Mouse (Mus musculus) limb, embryonic 14.5 days (tissue): ENCODE measurements around the gene Fam102b. TPM values are rescaled to one million over a fixed set of nuclear protein-coding genes. Genes with fewer than 3 reads are reported as not detected.
A peak's percentile ranks its signal among the peaks of the same experiment; 100 is the strongest.

ENCODE experiments used
- ATAC-seq: fragments of 200-750 bp; cut with Nextera tagmentation; 2 replicates; pipeline ENCODE4 v1.8.0; 2017; ENCODE audit warnings: low read depth, moderate number of reproducible peaks, moderate TSS enrichment; ENCODE audit not compliant: low FRiP score
- DNase-seq: peaks from one replicate; pipeline ENCODE4 v3.0.0-alpha.2; 2015; ENCODE audit warnings: low spot score
- H3K27ac ChIP-seq: fragments of 300-500 bp; sonication (generic); replicated peaks from 2 replicates; pipeline ENCODE4 v1.5.1; 2014; ENCODE audit warnings: low read depth, mild to moderate bottlenecking, low read length, moderate library complexity, mixed read lengths
- H3K27me3 ChIP-seq: fragments of 300-500 bp; sonication (generic); 2 replicates; pipeline ENCODE4 v1.6.1; 2014; ENCODE audit warnings: low read length, mixed read lengths; ENCODE audit not compliant: control insufficient read depth, insufficient read depth
- H3K36me3 ChIP-seq: fragments of 300-500 bp; sonication (generic); 2 replicates; pipeline ENCODE4 v1.6.1; 2014; ENCODE audit warnings: mild to moderate bottlenecking, low read length, moderate library complexity, mixed read lengths; ENCODE audit not compliant: control insufficient read depth, insufficient read depth
- H3K4me1 ChIP-seq: fragments of 300-500 bp; sonication (generic); 2 replicates; pipeline ENCODE4 v1.6.1; 2014; ENCODE audit warnings: antibody characterized with exemption, low read length, mixed read lengths; ENCODE audit not compliant: control insufficient read depth, insufficient read depth
- H3K4me2 ChIP-seq: fragments of 300-500 bp; sonication (generic); replicated peaks from 2 replicates; pipeline ENCODE4 v1.6.1; 2014; ENCODE audit warnings: low read depth, mild to moderate bottlenecking, low read length, moderate library complexity; ENCODE audit not compliant: severe bottlenecking
- H3K4me3 ChIP-seq: fragments of 300-500 bp; sonication (generic); replicated peaks from 2 replicates; pipeline ENCODE4 v1.5.1; 2014; ENCODE audit warnings: low read length
- H3K9ac ChIP-seq: fragments of 300-500 bp; sonication (generic); 2 replicates; pipeline ENCODE4 v1.6.1; 2014; ENCODE audit warnings: mild to moderate bottlenecking, low read depth, low read length, moderate library complexity; ENCODE audit not compliant: severe bottlenecking
- H3K9me3 ChIP-seq: fragments of 300-500 bp; sonication (generic); 2 replicates; pipeline ENCODE4 v1.6.1; 2016; ENCODE audit warnings: low read length; ENCODE audit not compliant: control insufficient read depth
- POLR2A ChIP-seq: fragments of 200-500 bp; IDR thresholded peaks from 2 replicates; pipeline ENCODE4 v1.8.0; 2012; ENCODE audit warnings: inconsistent platforms, mild to moderate bottlenecking, moderate library complexity, borderline replicate concordance; ENCODE audit not compliant: insufficient read depth, insufficient read length; ENCODE audit errors: extremely low read depth
- WGBS: fragments of 180-500 bp; shearing (Covaris S2); extraction: QIAGEN DNeasy Blood & Tissue Kit; methylation state at CpG from one replicate; pipeline ENCODE4 v1.1.7; 2014; 5-methylcytosine and 5-hydroxymethylcytosine counted together
- polyA plus RNA-seq, 2 experiments: library from polyadenylated mRNA; depleted of rRNA in 1 of 2; stranded (reverse) in 1 of 2; unstranded in 1 of 2; fragments of >200 nt; fragmentation: Nextera tagmentation in 1 of 2; extraction: Ambion mirVana in 1 of 2; gene quantifications; 2 replicates each; pipeline versions ENCODE4 v1.2.1 to v1.2.3; 2012 to 2014

The Fam102b gene
- polyA plus RNA-seq, 2 experiments = 15.4 to 16.9 TPM

DNA sequence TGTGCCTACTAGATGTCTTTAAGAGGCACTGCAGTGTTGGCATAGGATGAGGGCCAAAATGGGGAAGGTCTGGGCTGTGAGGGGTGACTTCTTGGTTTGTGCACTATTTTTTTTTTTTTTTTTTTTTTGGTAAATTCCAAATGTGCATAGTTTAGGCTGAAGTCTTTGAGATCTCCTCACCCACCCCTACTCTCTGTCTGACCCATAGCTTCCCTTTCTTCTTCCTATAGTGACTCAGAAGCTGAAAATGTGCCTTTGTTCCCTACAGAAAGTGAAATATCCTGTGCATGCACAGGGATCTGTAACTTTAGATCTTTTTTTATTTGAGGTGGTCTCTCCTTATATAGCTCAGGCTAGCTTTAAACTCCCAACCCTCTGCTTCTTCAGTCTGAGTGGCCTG, 69.4 kb downstream of the Fam102b start:
- Histone ChIP-seq H3K9me3 (no peaks in the 10 kb centered on the region), H3K27ac (no peak overlapping the region), H3K36me3 (no peaks in the 10 kb centered on the region), H3K4me3 (no peak overlapping the region), H3K9ac (no peak overlapping the region), H3K4me1 (peaks cover 5% of the 10 kb centered on the region; the same call in 1 of the 2 replicates), H3K4me2 (no peak overlapping the region), H3K27me3 (no peaks in the 10 kb centered on the region)
- ATAC-seq = no peak
- TF ChIP-seq POLR2A = no peak
- no peak for DNase-seq

GRCm38 (mm10) chr3:108940996-108941395, 86.4 kb downstream of the Fam102b start:
- Histone ChIP-seq H3K4me1 (no peaks in the 10 kb centered on the region), H3K36me3 (no peaks in the 10 kb centered on the region), H3K4me3 (no peak overlapping the region), H3K4me2 (no peak overlapping the region), H3K9me3 (no peaks in the 10 kb centered on the region), H3K9ac (no peak overlapping the region), H3K27ac (no peak overlapping the region), H3K27me3 (no peaks in the 10 kb centered on the region)
- TF ChIP-seq POLR2A = no peak
- WGBS = 88% methylated on average over 10 of the region's 10 CpGs
- ATAC-seq (no peak), DNase-seq (no peak)

GRCm38 (mm10) chr3:108940001-108940633, 87.3 kb downstream of the Fam102b start, which contains the start of gene Gm9857:
Gene Gm9857 (minus strand): TSS chr3:108940445.
- WGBS = 48% methylated on average over 41 of the region's 59 CpGs
- H3K4me2 ChIP-seq = peak within 1 kb of the TSS; percentile 59
- no peaks in the 10 kb centered on the region for H3K27me3 ChIP-seq
- 0 out of 2 replicates have a peak, but pooled peaks have one; percentile 16 for TF ChIP-seq POLR2A
- no peaks in the 10 kb centered on the region for H3K36me3 ChIP-seq
- ATAC-seq (peak; percentile 73), DNase-seq (no peak)
- no peak within 1 kb of the TSS for H3K27ac ChIP-seq
- H3K4me3 ChIP-seq = peak within 1 kb of the TSS; percentile 38
- H3K9ac ChIP-seq = peak within 1 kb of the TSS; percentile 38; the same call in 1 of the 2 replicates
- no peaks in the 10 kb centered on the region for H3K9me3 ChIP-seq
- H3K4me1 ChIP-seq = no peaks in the 10 kb centered on the region

DNA sequence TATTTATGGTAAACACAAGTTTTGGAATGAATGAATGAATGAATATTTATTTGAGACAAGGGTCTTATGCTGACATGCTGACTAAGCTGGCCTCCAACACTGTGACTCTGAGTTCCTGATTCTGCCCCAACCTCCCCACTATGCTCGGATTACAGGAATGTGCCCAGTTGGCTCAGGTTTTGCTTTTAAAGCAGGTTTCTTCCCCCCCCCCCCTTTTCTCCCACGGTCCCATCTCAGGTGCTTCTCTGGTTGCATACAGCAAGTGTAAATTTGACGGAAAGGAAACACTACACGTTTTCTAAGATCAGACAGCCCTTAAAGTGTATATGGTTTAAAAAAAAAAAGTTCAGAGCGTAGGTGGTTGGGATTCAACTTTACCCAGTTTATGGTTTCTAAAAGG, 87.8 kb downstream of the Fam102b start, which contains the start of gene Henmt1:
Gene Henmt1, plus strand, starts transcription at position 301 of the 400 bp plus-strand sequence.
- no peaks in the 10 kb centered on the region for H3K9me3 ChIP-seq
- DNase-seq = no peak
- no peaks in the 10 kb centered on the region for H3K36me3 ChIP-seq
- ATAC-seq = no peak
- peak within 1 kb of the TSS; percentile 38 for H3K4me3 ChIP-seq
- H3K27ac ChIP-seq = no peak within 1 kb of the TSS
- H3K9ac ChIP-seq = peak within 1 kb of the TSS; percentile 38; the same call in 1 of the 2 replicates
- 80% methylated on average over 5 of the region's 5 CpGs for WGBS
- no peaks in the 10 kb centered on the region for H3K27me3 ChIP-seq
- no peaks in the 10 kb centered on the region for H3K4me1 ChIP-seq
- TF ChIP-seq POLR2A = no peak
- H3K4me2 ChIP-seq = peak within 1 kb of the TSS; percentile 59

DNA sequence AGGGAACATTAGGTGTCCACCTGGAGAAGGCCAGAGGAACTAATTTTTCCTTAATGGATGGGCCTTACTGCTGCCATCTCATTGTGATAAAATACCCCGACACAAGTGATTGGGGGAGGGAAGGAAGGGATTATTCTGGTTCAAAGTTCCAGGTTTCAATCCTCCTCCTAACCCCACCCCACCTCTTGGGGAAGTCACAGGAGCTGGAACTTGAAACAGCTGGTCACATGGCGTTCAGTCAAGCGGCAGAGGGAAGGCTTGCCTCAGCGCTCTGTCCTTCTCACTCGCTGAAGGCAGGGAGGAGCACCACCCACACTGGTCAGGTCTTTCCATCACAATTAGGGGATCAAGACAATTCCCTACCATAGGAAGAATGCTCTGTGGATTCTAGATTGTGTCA, 88.7 kb downstream of the Fam102b start:
- no peak overlapping the region for H3K27ac ChIP-seq
- WGBS = 91% methylated on average over 5 of the region's 5 CpGs
- DNase-seq (no peak), ATAC-seq (no peak)
- no peak overlapping the region for H3K4me3 ChIP-seq
- H3K4me2 ChIP-seq = no peak overlapping the region
- H3K9ac ChIP-seq = no peak overlapping the region
- H3K4me1 ChIP-seq = no peaks in the 10 kb centered on the region
- no peaks in the 10 kb centered on the region for H3K27me3 ChIP-seq
- no peaks in the 10 kb centered on the region for H3K36me3 ChIP-seq
- TF ChIP-seq POLR2A = no peak
- no peaks in the 10 kb centered on the region for H3K9me3 ChIP-seq
